Mouse (Mus musculus): ENCODE measurements around the gene Gm10337. TPM values are rescaled to one million over a fixed set of nuclear protein-coding genes. Genes with fewer than 3 reads are reported as not detected.

The Gm10337 gene
- total and polyA plus RNA-seq, 3 experiments: not detected

GRCm38 (mm10) chr15:102485853-102486252 lies 17.7 kb upstream of the Gm10337 start:
- Histone ChIP-seq H3K9ac (ENCODE audit: control insufficient read depth, low read depth, low read length, poor library complexity, severe bottlenecking) (no peak overlapping the region), H3K9me3 (replicated peaks; ENCODE audit: insufficient read depth, low read length) (no peaks in the 10 kb centered on the region), H3K79me2 (ENCODE audit: control insufficient read depth, insufficient read depth, low read length, poor library complexity) (peaks cover 23% of the 10 kb centered on the region), H3K27ac (ENCODE audit: control insufficient read depth, low read depth, low read length) (no peak overlapping the region), H3K36me3 (ENCODE audit: control insufficient read depth in 1 of 2, insufficient read depth in 2 of 2, low read length in 2 of 2) (peaks cover 27 to 83% of the 10 kb centered on the region in 2 experiments), H3K4me1 (ENCODE audit: control insufficient read depth in 1 of 2, insufficient read depth in 2 of 2, low read length in 2 of 2) (no peaks in the 10 kb centered on the region), H3K27me3 (ENCODE audit: control insufficient read depth in 1 of 2, insufficient read depth in 2 of 2, low read length in 2 of 2) (no peaks in the 10 kb centered on the region), H3K4me3 (ENCODE audit: control insufficient read depth in 1 of 2, insufficient read depth in 1 of 2, low read depth in 2 of 2, low read length in 2 of 2) (no peak overlapping the region)
- DNase-seq (ENCODE audit: low read depth, low spot score): no peak
- no peak for TF ChIP-seq RCOR1 (IDR thresholded peaks at IDR 0.05; ENCODE audit: low read depth, low read length)
- no peak for TF ChIP-seq MYB (IDR thresholded peaks at IDR 0.05; ENCODE audit: low read depth, low read length)
- no peak for TF ChIP-seq NELFE (IDR thresholded peaks at IDR 0.05; ENCODE audit: low read depth, low read length)
- TF ChIP-seq ZNF384 (IDR thresholded peaks at IDR 0.05; ENCODE audit: low read depth, low read length): no peak
- TF ChIP-seq GABPA (IDR thresholded peaks at IDR 0.05; ENCODE audit: low read depth, low read length): no peak
- no peak for TF ChIP-seq ELF1 (IDR thresholded peaks at IDR 0.05; ENCODE audit: low read depth, low read length)
- TF ChIP-seq POLR2A (IDR thresholded peaks at IDR 0.05; ENCODE audit: control insufficient read depth in 1 of 2, insufficient read depth in 1 of 2, low read depth in 1 of 2, low read length in 2 of 2, poor library complexity in 1 of 2): no peak
- no peak for TF ChIP-seq SIN3A (IDR thresholded peaks at IDR 0.05; ENCODE audit: low read length)
- TF ChIP-seq SMC3 (IDR thresholded peaks at IDR 0.05; ENCODE audit: low read depth, low read length): no peak
- TF ChIP-seq MEF2A (IDR thresholded peaks at IDR 0.05; ENCODE audit: extremely low read depth, insufficient replicate concordance, low read depth, low read length, poor library complexity, severe bottlenecking): no peak
- no peak for TF ChIP-seq TCF12 (IDR thresholded peaks at IDR 0.05; ENCODE audit: low read depth, low read length)
- no peak for TF ChIP-seq TAL1 (IDR thresholded peaks at IDR 0.05; ENCODE audit: low read length)
- TF ChIP-seq ZMIZ1 (IDR thresholded peaks at IDR 0.05; ENCODE audit: low read depth, low read length): no peak
- no peak for TF ChIP-seq KAT2A (conservative IDR thresholded peaks at IDR 0.05; ENCODE audit: low read depth, low read length)
- no peak for TF ChIP-seq UBTF (IDR thresholded peaks at IDR 0.05; ENCODE audit: borderline replicate concordance, insufficient read depth, low read depth, low read length)
- no peak for TF ChIP-seq CHD1 (IDR thresholded peaks at IDR 0.05; ENCODE audit: low read depth, low read length)

- TF ChIP-seq KAT2A (conservative IDR thresholded peaks at IDR 0.05; ENCODE audit: low read depth, low read length): no peak
- TF ChIP-seq MAZ (IDR thresholded peaks at IDR 0.05; ENCODE audit: low read depth, low read length): no peak
- no peak for TF ChIP-seq ELF1 (IDR thresholded peaks at IDR 0.05; ENCODE audit: low read depth, low read length)
- TF ChIP-seq E2F4 (IDR thresholded peaks at IDR 0.05; ENCODE audit: borderline replicate concordance, low read depth, low read length): no peak
- no peak for TF ChIP-seq POLR2A (IDR thresholded peaks at IDR 0.05; ENCODE audit: control insufficient read depth in 1 of 2, insufficient read depth in 1 of 2, low read depth in 1 of 2, low read length in 2 of 2, poor library complexity in 1 of 2)
- no peak for TF ChIP-seq MXI1 (IDR thresholded peaks at IDR 0.05; ENCODE audit: low read depth, low read length)
- no peak for TF ChIP-seq ZMIZ1 (IDR thresholded peaks at IDR 0.05; ENCODE audit: low read depth, low read length)
- no peak for TF ChIP-seq JUND (IDR thresholded peaks at IDR 0.05; ENCODE audit: low read depth, low read length)
- TF ChIP-seq GABPA (IDR thresholded peaks at IDR 0.05; ENCODE audit: low read depth, low read length): no peak
- TF ChIP-seq USF2 (IDR thresholded peaks at IDR 0.05; ENCODE audit: borderline replicate concordance in 1 of 2, insufficient read depth in 1 of 2, low read depth in 1 of 2, low read length in 2 of 2): no peak
- no peak for DNase-seq (ENCODE audit: low read depth, low spot score)
- Histone ChIP-seq H3K27ac (ENCODE audit: control insufficient read depth, low read depth, low read length) (no peak overlapping the region), H3K36me3 (ENCODE audit: control insufficient read depth in 1 of 2, insufficient read depth in 2 of 2, low read length in 2 of 2) (peaks cover 25 to 88% of the 10 kb centered on the region in 2 experiments), H3K4me1 (ENCODE audit: control insufficient read depth in 1 of 2, insufficient read depth in 2 of 2, low read length in 2 of 2) (no peaks in the 10 kb centered on the region), H3K9ac (ENCODE audit: control insufficient read depth, low read depth, low read length, poor library complexity, severe bottlenecking) (no peak overlapping the region), H3K4me3 (ENCODE audit: control insufficient read depth in 1 of 2, insufficient read depth in 1 of 2, low read depth in 2 of 2, low read length in 2 of 2) (no peak overlapping the region), H3K27me3 (ENCODE audit: control insufficient read depth in 1 of 2, insufficient read depth in 2 of 2, low read length in 2 of 2) (no peaks in the 10 kb centered on the region), H3K79me2 (ENCODE audit: control insufficient read depth, insufficient read depth, low read length, poor library complexity) (peaks cover 18% of the 10 kb centered on the region), H3K9me3 (replicated peaks; ENCODE audit: insufficient read depth, low read length) (no peaks in the 10 kb centered on the region)
Measured at GRCm38 (mm10) chr15:102487664-102488063, 15.9 kb upstream of the Gm10337 start.

Measured in MEL (cell line).